Mouse (Mus musculus): Measurements from ENCODE around the gene Rrp36. TPM values are rescaled to one million over a fixed set of nuclear protein-coding genes. Genes with fewer than 3 reads are reported as not detected.

Gene Rrp36
- total RNA-seq, 2 experiments from 2014 or later = 12.5 to 15.7 TPM

DNA sequence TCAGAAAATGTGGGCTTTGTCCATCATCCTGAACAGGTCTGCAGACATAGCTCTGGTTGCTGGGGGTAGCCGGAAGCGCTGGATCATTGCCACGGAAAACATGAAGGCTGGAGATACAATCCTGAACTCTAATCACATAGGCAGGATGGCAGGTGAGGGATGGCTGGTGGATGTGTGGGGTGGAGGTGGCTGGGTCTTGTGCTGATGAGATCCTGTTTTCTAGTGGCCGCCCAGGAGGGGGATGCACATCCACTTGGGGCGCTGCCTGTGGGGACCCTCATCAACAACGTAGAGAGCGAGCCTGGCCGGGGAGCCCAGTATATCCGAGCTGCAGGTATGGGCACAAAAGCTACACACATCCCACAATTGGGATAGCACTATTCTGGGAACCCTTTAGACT is 25.7 kb downstream of the Rrp36 start:
- no peak for DNase-seq (ENCODE audit: low spot score in 2 of 2)

GRCm38 (mm10) chr17:46647279-46647678 is 26.9 kb downstream of the Rrp36 start:
- DNase-seq (ENCODE audit: low spot score in 2 of 2) = no peak

DNA sequence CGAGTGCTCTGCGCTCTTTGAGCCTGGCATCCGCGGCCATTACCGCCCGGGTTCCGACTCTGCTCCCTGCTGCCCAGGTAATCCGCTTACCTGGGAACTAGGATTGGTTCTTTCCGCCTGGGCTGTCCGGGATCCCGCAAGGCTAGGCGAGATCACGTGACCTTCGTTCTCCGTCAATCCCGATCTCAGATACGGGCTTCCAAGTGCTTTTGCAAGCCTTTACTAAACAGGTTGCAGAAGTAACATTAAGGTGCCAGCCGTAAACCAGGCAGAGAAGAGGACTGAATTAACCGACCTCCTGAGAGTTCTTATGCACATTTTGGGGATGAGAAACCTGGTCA is 27.9 kb downstream of the Rrp36 start:
- no peak for DNase-seq (ENCODE audit: low spot score in 2 of 2)

- peak; percentile 99 for DNase-seq (ENCODE audit: low spot score in 2 of 2)
Observed at GRCm38 (mm10) chr17:46645561-46646321, 28.4 kb downstream of the Rrp36 start, which contains the start of the genes Klc4 and Mrpl2. TSS of gene Klc4 (minus strand) at chr17:46646022. TSS of gene Mrpl2 (plus strand) at chr17:46646229.

- DNase-seq (ENCODE audit: low spot score in 2 of 2) = no peak
Observed at GRCm38 (mm10) chr17:46644916-46645475, 29.2 kb downstream of the Rrp36 start.

DNA sequence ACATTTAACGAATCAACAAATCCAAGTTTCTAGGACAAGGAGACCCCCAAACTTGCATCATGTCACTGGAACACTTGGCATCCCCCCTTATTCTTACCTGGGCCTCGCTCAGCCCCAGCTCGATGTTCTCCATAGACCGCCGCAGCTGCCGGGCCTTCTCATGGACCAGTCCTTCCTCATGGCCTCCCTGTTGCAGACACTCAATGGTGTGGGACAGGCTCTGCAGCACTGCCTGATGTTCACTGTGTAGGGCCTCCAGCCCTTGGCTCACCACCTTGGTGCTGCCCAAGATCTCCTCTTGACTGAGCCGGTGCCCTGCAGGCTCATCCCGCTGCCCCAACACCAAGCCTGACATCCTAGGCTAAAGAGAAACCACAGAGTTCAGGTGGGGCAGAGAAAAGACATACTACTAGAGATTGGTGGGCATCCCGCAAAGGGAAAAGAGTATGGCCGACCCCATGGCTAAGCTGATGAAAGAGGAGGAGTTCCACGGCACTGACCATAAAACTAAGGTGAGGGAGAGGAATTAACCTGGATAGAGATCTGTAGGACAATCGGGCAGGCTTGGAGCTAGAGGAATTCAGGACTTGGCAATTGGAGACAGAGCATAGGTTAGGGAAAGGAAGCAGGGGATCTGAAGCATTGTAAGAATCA is 29.9 kb downstream of the Rrp36 start:
- no peak for DNase-seq (ENCODE audit: low spot score in 2 of 2)

DNA sequence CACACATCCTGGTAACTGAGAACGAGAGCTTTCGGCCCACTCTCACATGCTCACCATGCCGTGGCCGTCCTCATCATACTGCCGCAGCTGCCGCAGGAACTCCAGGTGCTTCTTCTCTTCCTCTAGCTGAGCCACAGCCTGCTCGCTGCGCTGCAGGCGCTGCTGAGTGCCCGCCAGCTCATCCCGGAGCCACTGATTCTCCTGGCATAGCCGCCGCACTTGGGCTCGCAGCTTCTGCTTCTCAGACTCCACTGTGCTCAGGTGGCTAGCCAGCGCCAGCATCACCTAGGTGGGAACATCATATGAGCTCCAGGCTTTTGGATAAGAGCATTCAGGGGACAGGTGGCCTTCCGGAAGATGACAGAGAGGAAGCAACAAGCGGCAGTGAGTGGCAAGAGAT is 32.1 kb downstream of the Rrp36 start:
- DNase-seq (ENCODE audit: low spot score in 2 of 2) = no peak

DNA sequence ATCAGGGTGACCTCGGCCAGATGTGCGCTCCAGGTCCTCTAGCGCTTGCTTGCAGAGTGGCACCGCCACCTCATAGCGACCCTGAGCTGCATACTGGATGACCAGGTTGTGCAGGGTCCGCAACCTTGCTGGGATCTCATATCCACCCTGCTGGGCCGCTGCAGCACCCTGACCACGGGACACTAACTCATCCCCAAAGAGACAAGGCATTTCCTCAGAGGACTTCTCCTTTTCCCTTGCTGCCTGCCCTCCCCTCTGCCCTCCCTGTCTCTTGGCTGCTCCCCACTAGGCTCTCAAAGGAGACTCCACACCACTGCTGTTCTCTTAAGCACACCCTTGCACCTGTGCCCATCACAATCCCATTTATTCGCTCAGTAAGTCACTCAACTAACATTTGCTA is 34.2 kb downstream of the Rrp36 start:
- DNase-seq (ENCODE audit: low spot score in 2 of 2) = no peak

DNA sequence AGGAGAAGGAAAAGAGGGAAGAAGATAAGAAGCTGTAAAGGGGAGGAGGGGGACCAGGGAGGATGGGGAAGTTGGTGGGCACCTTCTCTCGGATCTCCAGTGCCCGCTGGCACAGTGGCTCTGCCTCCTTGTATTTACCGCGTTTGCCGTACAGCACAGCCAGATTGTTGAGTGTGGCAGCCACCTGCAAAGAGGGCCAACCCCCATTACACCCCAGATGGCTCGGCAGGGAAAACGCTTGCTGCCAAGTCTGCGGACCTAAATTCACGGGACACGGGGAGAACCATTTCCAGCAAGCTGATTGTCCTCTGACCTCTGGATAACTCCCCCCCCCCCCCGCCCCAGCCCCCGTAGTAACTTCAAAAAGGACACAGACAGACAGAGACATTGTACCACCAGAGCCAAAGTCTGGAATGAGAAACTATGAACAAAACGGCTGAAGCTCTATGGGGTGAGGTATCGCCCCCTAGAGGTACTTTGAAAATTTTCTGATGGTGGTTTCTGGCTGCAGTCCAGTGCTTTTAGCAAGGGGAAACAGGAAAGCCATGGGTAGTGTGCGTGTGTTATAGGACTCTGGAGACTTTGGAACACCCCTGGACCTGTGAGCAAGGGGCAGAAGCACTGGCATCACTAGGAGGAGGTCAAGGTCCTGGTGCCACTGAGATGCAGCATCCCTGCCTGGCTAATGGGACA is 37.2 kb downstream of the Rrp36 start:
- peak; percentile 82 to 85 for DNase-seq (ENCODE audit: low spot score in 2 of 2)

GRCm38 (mm10) chr17:46629685-46630441 is 44.3 kb downstream of the Rrp36 start:
- DNase-seq (ENCODE audit: low spot score in 2 of 2) = no peak

GRCm38 (mm10) chr17:46628791-46629684 is 45.1 kb downstream of the Rrp36 start, which contains the start of gene Ptk7:
TSS of gene Ptk7 (minus strand) at chr17:46629504.
- DNase-seq (ENCODE audit: low spot score in 2 of 2) = peak; percentile 75 to 82

DNA sequence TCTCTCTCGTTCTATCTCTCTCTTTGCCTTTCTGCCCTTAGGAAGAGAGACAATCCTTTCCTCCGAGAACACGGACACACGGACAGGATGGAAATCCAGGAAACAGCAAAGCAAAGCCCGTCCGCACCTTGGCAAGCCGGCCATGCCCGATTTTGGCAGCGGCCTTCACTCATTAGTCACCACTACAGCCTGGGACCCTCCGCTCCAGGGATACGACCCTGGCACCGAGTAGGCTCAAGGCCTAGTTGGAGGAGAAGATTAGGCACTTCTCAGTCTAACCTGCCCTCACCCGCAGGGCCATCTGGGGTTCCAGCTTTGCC is 45.7 kb downstream of the Rrp36 start:
- no peak for DNase-seq (ENCODE audit: low spot score in 2 of 2)

DNA sequence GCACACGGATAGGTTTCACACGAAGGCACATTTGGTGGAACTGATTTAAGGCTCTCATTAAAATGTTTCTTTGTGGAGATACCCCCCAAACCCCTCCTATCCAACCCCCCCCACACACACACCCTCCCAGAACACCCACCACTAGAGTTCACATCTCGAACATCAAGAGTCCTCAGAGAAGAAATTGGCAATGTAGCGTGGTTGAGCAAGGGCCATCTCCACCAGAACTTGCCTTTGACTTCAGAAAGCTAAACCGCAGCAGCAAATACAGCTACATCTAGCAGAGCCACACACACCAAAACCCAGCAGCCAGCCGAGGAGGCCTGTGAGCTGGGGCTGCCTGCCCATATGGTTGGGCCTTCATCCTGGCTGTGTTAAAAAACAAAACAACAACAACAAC is 46.7 kb downstream of the Rrp36 start:
- no peak for DNase-seq (ENCODE audit: low spot score in 2 of 2)

GRCm38 (mm10) chr17:46624598-46624997 is 49.6 kb downstream of the Rrp36 start:
- no peak for DNase-seq (ENCODE audit: low spot score in 2 of 2)

GRCm38 (mm10) chr17:46623819-46624557 is 50.2 kb downstream of the Rrp36 start:
- no peak for DNase-seq (ENCODE audit: low spot score in 2 of 2)

- no peak for DNase-seq (ENCODE audit: low spot score in 2 of 2)
Observed at GRCm38 (mm10) chr17:46622269-46622668, 51.9 kb downstream of the Rrp36 start.

GRCm38 (mm10) chr17:46621324-46621723 is 52.8 kb downstream of the Rrp36 start:
- DNase-seq (ENCODE audit: low spot score in 2 of 2) = peak; percentile 39 to 58

DNA sequence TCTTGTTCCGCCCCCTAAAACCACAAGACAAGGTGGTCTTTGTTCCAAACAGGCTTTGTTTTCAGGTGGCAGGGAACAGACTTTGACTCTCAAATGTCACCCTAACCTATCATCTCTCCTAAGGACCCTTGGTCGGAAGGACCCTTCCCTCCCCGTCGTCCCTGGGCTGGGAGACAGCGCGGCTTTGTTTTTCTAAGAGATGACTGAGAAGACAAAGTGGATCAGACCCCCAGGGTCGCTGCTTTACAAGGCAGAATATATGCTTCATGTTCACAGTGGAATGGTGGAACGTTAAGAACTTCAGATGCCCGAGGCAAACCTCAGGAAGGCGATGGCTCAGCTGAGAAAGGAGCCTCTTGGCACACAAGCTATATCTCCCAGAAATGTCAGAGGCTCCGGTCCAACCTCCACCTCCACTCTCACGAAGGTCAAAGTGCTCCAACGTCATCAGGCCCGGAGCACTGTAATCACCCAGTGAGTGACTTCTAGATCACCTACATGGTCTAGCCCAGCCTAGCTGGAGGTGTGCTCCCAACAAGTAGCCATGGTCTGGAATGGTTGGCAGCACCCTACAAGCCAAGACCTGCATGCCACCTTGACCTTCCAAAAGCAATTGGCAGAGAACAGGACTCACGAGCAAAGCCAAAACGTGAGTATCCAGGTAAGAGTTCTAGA is 54.3 kb downstream of the Rrp36 start:
- DNase-seq (ENCODE audit: low spot score in 2 of 2) = no peak
